Mouse (Mus musculus): Measurements from ENCODE around the gene Nek7.

The Nek7 gene

DNA sequence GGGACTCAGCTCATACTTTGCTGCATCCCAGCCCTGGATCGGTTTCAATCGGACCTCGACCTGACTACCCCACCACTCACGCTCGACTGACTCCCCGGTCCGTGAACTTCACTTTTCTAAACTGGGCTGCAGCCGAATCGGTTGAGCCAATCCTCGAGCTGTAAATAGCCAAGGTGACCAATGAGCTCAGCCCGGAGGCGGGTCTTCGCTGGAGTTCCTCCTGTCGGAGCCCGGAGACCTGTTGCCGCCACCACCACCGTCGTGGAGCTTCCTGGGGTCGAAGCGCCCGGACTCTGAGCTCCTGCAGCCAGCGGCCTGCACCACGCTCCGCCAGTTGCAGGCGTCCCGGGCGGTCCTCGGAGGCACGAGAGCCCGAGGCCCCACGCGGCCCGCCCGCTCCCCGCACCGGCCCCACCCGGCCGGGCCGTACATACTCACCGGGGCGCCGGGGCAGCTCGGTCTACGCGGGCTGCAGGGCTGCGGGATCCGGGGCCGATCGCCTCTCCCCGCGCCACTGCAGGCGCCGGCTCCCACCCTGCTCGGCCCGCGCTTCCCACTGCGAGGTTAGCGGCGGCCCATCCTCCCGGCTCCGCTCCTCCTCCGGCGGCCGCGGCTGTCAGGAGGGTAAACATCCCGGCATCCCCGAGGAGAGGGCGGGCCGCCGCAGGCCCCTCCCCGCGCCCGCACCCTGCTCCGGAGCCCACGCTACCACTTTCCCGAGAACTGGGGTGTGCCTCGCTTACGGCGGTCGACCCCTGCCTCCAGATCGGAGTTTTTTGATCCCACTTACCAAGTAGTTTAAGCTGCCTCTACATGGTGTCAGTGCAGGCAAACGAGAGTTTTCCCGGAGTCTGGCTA lies 598 bp downstream of the Nek7 start:
- DNase-seq (ENCODE audit: low read depth, low spot score) = peak; percentile 97
- Histone ChIP-seq H3K27me3 (ENCODE audit: control insufficient read depth, insufficient read depth, low read length, poor library complexity, severe bottlenecking) (no peaks in the 10 kb centered on the region), H3K36me3 (ENCODE audit: control insufficient read depth, insufficient read depth, low read length, poor library complexity, severe bottlenecking) (no peaks in the 10 kb centered on the region)

GRCm38 (mm10) chr1:138618012-138618354 lies 2.0 kb downstream of the Nek7 start:
- Histone ChIP-seq H3K36me3 (ENCODE audit: control insufficient read depth, insufficient read depth, low read length, poor library complexity, severe bottlenecking) (no peaks in the 10 kb centered on the region), H3K27me3 (ENCODE audit: control insufficient read depth, insufficient read depth, low read length, poor library complexity, severe bottlenecking) (no peaks in the 10 kb centered on the region)
- DNase-seq (ENCODE audit: low read depth, low spot score) = peak; percentile 80

DNA sequence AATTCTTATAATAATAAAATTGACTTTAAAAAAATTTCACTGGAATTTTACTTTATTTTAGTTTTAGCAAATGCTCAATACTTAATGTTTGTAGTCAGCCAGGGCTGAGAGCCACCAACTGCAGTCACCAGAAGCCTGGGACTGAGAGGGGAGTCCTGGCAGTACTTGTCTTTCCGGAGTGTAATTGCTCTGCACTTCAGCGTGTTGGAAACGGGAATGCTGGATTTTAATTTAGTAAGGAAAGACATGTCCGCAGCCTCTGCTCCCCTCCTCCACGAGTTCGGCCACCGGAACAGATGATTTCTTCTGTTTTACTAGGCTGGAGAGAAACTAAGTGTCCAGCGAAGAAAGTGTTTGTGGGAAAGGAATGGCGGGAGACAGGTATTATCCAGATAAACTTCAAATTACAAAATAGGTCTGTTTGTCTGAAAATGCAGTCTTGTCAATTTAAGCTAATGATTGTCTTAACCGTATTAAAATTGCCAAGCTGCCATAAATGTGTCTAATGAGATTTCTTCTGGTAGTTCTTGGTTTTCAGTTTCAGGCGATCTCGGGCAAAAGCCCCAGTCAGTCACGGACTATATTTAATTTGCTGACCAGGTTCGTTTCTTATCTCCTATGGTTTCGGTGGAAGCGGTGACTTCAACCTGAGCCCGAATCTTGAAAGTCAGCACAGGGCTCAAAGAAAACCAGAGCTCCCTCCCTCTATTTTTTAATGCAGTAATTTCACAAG lies 2.5 kb downstream of the Nek7 start:
- no peaks in the 10 kb centered on the region for H3K36me3 ChIP-seq (ENCODE audit: control insufficient read depth, insufficient read depth, low read length, poor library complexity, severe bottlenecking)
- H3K27me3 ChIP-seq (ENCODE audit: control insufficient read depth, insufficient read depth, low read length, poor library complexity, severe bottlenecking) = no peaks in the 10 kb centered on the region
- no peak for DNase-seq (ENCODE audit: low read depth, low spot score)

DNA sequence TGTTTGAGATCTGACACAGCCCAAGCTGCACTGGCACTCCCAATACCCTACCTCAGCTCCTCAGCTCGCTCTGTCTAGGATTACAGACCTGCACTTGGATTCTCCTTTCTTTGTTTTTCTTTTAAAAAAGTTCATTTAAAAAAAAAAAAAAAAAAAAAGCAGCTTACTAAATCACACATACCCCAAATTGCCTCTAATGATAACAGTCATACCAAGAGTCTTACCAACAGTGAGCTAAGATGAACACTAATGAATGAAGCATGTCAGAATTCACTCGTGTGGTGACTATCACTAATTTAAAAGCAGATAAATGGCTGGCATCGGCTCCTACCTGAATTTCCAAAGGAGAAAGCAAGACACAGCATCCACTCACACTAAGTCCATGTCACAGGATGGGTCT lies 4.6 kb downstream of the Nek7 start:
- DNase-seq (ENCODE audit: low read depth, low spot score) = no peak
- Histone ChIP-seq H3K36me3 (ENCODE audit: control insufficient read depth, insufficient read depth, low read length, poor library complexity, severe bottlenecking) (no peaks in the 10 kb centered on the region), H3K27me3 (ENCODE audit: control insufficient read depth, insufficient read depth, low read length, poor library complexity, severe bottlenecking) (no peaks in the 10 kb centered on the region)

- H3K27me3 ChIP-seq (ENCODE audit: control insufficient read depth, insufficient read depth, low read length, poor library complexity, severe bottlenecking) = no peaks in the 10 kb centered on the region
- H3K36me3 ChIP-seq (ENCODE audit: control insufficient read depth, insufficient read depth, low read length, poor library complexity, severe bottlenecking) = no peaks in the 10 kb centered on the region
- DNase-seq (ENCODE audit: low read depth, low spot score) = peak; percentile 93
These were observed 5.2 kb downstream of the Nek7 start for GRCm38 (mm10) chr1:138614552-138615287.

GRCm38 (mm10) chr1:138612177-138612576 lies 7.8 kb downstream of the Nek7 start:
- DNase-seq (ENCODE audit: low read depth, low spot score) = no peak
- no peaks in the 10 kb centered on the region for H3K36me3 ChIP-seq (ENCODE audit: control insufficient read depth, insufficient read depth, low read length, poor library complexity, severe bottlenecking)
- no peaks in the 10 kb centered on the region for H3K27me3 ChIP-seq (ENCODE audit: control insufficient read depth, insufficient read depth, low read length, poor library complexity, severe bottlenecking)

DNA sequence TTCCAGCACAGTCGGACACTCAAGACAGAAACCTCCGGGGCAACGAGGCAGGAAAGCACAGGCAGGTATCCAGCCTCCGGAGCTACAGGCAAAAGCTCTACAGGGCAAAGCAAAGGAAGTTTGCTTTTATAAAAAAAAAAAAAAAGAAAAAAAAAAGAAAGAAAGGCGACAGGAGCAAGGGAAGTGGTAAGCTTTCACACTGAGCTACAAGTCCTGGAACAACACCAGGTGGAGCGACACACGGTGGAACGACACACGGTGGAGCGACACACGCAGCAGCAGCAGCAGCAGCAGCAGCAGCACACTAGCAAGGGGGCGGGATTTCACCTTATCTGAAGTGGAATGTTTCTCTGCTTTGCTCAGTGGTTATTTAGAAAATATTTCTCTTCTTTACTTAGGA lies 10.8 kb downstream of the Nek7 start:
- DNase-seq (ENCODE audit: low read depth, low spot score) = no peak
- Histone ChIP-seq H3K27me3 (ENCODE audit: control insufficient read depth, insufficient read depth, low read length, poor library complexity, severe bottlenecking) (no peaks in the 10 kb centered on the region), H3K36me3 (ENCODE audit: control insufficient read depth, insufficient read depth, low read length, poor library complexity, severe bottlenecking) (no peaks in the 10 kb centered on the region)

- no peak for DNase-seq (ENCODE audit: low read depth, low spot score)
- H3K27me3 ChIP-seq (ENCODE audit: control insufficient read depth, insufficient read depth, low read length, poor library complexity, severe bottlenecking) = no peaks in the 10 kb centered on the region
These were observed 11.6 kb downstream of the Nek7 start for GRCm38 (mm10) chr1:138608336-138608735.

GRCm38 (mm10) chr1:138607862-138608261 lies 12.1 kb downstream of the Nek7 start:
- DNase-seq (ENCODE audit: low read depth, low spot score) = no peak
- no peaks in the 10 kb centered on the region for H3K27me3 ChIP-seq (ENCODE audit: control insufficient read depth, insufficient read depth, low read length, poor library complexity, severe bottlenecking)
- H3K36me3 ChIP-seq (ENCODE audit: control insufficient read depth, insufficient read depth, low read length, poor library complexity, severe bottlenecking) = no peaks in the 10 kb centered on the region

More at GRCm38 (mm10) chr1:138608336-138608735, 11.6 kb downstream of the Nek7 start:
- no peaks in the 10 kb centered on the region for H3K36me3 ChIP-seq (ENCODE audit: control insufficient read depth, insufficient read depth, low read length, poor library complexity, severe bottlenecking)

DNA sequence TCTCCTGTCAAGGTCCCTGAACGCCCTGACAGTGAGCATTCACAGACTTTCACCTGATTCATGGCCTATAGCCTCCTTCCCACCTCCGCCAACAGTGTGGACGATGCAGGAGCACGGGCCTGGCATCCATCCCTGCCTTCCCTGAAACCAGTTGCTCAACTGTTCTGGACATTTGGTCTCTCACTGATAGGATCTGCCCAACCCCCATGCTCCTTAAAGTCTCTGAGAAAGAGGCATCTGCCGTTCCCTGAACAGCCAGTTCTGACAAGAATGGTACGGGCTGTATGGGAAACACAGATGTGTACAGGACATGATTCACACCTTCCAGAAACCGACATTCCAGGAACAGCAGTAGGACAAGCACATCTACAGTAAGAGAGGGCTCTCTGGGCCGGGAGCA lies 13.2 kb downstream of the Nek7 start:
- Histone ChIP-seq H3K36me3 (ENCODE audit: control insufficient read depth, insufficient read depth, low read length, poor library complexity, severe bottlenecking) (no peaks in the 10 kb centered on the region), H3K27me3 (ENCODE audit: control insufficient read depth, insufficient read depth, low read length, poor library complexity, severe bottlenecking) (no peaks in the 10 kb centered on the region)
- DNase-seq (ENCODE audit: low read depth, low spot score) = no peak

- Histone ChIP-seq H3K27me3 (ENCODE audit: control insufficient read depth, insufficient read depth, low read length, poor library complexity, severe bottlenecking) (no peaks in the 10 kb centered on the region), H3K36me3 (ENCODE audit: control insufficient read depth, insufficient read depth, low read length, poor library complexity, severe bottlenecking) (no peaks in the 10 kb centered on the region)
- DNase-seq (ENCODE audit: low read depth, low spot score) = no peak
These were observed 15.2 kb downstream of the Nek7 start for GRCm38 (mm10) chr1:138604736-138605135.

DNA sequence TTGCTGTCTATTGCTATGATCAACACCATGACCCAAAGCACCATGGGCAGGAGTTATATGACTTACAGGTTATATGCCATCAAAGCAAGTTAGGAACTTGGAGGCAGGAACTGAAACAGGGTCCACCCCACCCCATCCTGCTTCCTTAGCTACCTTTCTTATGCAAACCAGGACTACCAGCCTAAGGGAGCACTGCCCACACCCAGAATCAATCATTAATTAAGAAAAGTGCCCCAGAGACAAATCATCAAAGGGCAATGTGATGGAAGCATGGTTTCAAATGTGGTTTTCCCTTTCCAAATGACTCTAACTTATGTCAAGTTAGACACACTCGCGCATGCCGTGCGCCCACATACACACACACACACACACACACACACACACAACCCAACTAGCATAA lies 16.0 kb downstream of the Nek7 start:
- Histone ChIP-seq H3K27me3 (ENCODE audit: control insufficient read depth, insufficient read depth, low read length, poor library complexity, severe bottlenecking) (no peaks in the 10 kb centered on the region), H3K36me3 (ENCODE audit: control insufficient read depth, insufficient read depth, low read length, poor library complexity, severe bottlenecking) (no peaks in the 10 kb centered on the region)
- peak; percentile 39 for DNase-seq (ENCODE audit: low read depth, low spot score)

DNA sequence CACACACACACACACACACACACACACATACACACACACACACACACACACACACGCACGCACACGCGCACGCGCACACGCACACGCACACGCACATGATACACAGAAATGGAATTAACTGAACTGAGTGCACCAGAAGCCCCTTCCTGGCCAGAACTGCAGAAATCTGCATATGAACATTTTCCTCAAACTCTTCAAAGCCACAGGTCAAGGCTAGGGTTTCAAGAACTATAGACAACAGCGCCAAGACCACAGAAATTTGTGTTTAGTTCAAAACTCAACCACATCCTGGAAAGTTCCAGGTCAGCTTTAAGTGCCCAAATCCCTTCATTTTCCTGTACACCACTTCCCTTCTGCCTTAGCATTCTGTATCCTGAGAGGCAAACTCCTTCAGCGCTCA lies 21.9 kb downstream of the Nek7 start:
- no peaks in the 10 kb centered on the region for H3K27me3 ChIP-seq (ENCODE audit: control insufficient read depth, insufficient read depth, low read length, poor library complexity, severe bottlenecking)
- DNase-seq (ENCODE audit: low read depth, low spot score) = peak; percentile 44
- peaks cover 3% of the 10 kb centered on the region; the same call in 1 of the 2 replicates for H3K36me3 ChIP-seq (ENCODE audit: control insufficient read depth, insufficient read depth, low read length, poor library complexity, severe bottlenecking)

GRCm38 (mm10) chr1:138596127-138596706 lies 23.7 kb downstream of the Nek7 start:
- Histone ChIP-seq H3K36me3 (ENCODE audit: control insufficient read depth, insufficient read depth, low read length, poor library complexity, severe bottlenecking) (peaks cover 3% of the 10 kb centered on the region; the same call in 1 of the 2 replicates), H3K27me3 (ENCODE audit: control insufficient read depth, insufficient read depth, low read length, poor library complexity, severe bottlenecking) (no peaks in the 10 kb centered on the region)
- DNase-seq (ENCODE audit: low read depth, low spot score) = no peak
